Mouse (Mus musculus): ENCODE data around the gene Mcfd2.
A peak's percentile ranks its signal among the peaks of the same experiment; 100 is the strongest.

Mcfd2 gene

GRCm38 (mm10) chr17:87288131-87288530 lies 22.4 kb upstream of the Mcfd2 start:
- DNase-seq (ENCODE audit: low spot score): no peak

GRCm38 (mm10) chr17:87287197-87287777 lies 21.6 kb upstream of the Mcfd2 start:
- DNase-seq (ENCODE audit: low spot score): no peak

- DNase-seq (ENCODE audit: low spot score): no peak
Measured at GRCm38 (mm10) chr17:87286481-87287143, 20.9 kb upstream of the Mcfd2 start.

- no peak for DNase-seq (ENCODE audit: low spot score)
Measured at GRCm38 (mm10) chr17:87285731-87286465, 20.2 kb upstream of the Mcfd2 start.

- no peak for DNase-seq (ENCODE audit: low spot score)
Measured at GRCm38 (mm10) chr17:87284482-87285040, 18.8 kb upstream of the Mcfd2 start.

- DNase-seq (ENCODE audit: low spot score): no peak
Measured at GRCm38 (mm10) chr17:87283755-87284481, 18.2 kb upstream of the Mcfd2 start.

GRCm38 (mm10) chr17:87283055-87283754 lies 17.5 kb upstream of the Mcfd2 start:
- DNase-seq (ENCODE audit: low spot score): peak; percentile 42

GRCm38 (mm10) chr17:87282706-87283053 lies 16.9 kb upstream of the Mcfd2 start, which contains the start of gene Ttc7:
Ttc7 (plus strand) TSS chr17:87282886.
- DNase-seq (ENCODE audit: low spot score): peak; percentile 90

- DNase-seq (ENCODE audit: low spot score): peak; percentile 78
Measured at GRCm38 (mm10) chr17:87282007-87282705, 16.4 kb upstream of the Mcfd2 start.

GRCm38 (mm10) chr17:87275363-87276341 lies 9.9 kb upstream of the Mcfd2 start:
- peak; percentile 17 for DNase-seq (ENCODE audit: low spot score)

GRCm38 (mm10) chr17:87269454-87269853 lies 3.7 kb upstream of the Mcfd2 start:
- DNase-seq (ENCODE audit: low spot score): no peak

- DNase-seq (ENCODE audit: low spot score): peak; percentile 12
Measured at GRCm38 (mm10) chr17:87264927-87265791, 576 bp downstream of the Mcfd2 start.

- DNase-seq (ENCODE audit: low spot score): no peak
Measured at GRCm38 (mm10) chr17:87264054-87264830, 1.5 kb downstream of the Mcfd2 start.

- no peak for DNase-seq (ENCODE audit: low spot score)
Measured at GRCm38 (mm10) chr17:87263401-87263800, 2.3 kb downstream of the Mcfd2 start.

- no peak for DNase-seq (ENCODE audit: low spot score)
Measured at GRCm38 (mm10) chr17:87255672-87256071, 10.1 kb downstream of the Mcfd2 start.

GRCm38 (mm10) chr17:87254384-87254783 lies 11.4 kb downstream of the Mcfd2 start:
- no peak for DNase-seq (ENCODE audit: low spot score)

GRCm38 (mm10) chr17:87246103-87246502 lies 19.6 kb downstream of the Mcfd2 start:
- DNase-seq (ENCODE audit: low spot score): no peak

- no peak for DNase-seq (ENCODE audit: low spot score)
Measured at GRCm38 (mm10) chr17:87237826-87238225, 27.9 kb downstream of the Mcfd2 start.
